Mouse (Mus musculus): ENCODE measurements around the gene Tmsb15b1. TPM values are rescaled to one million over a fixed set of nuclear protein-coding genes. Genes with fewer than 3 reads are reported as not detected.
"Not testable (repeated sequence)": the region's sequence is repeated elsewhere in the genome, so short reads cannot be mapped to it uniquely, and the experiment has no call there.

Gene Tmsb15b1
- polyA plus RNA-seq, 1 experiment from 2014 or later = 36.1 TPM

DNA sequence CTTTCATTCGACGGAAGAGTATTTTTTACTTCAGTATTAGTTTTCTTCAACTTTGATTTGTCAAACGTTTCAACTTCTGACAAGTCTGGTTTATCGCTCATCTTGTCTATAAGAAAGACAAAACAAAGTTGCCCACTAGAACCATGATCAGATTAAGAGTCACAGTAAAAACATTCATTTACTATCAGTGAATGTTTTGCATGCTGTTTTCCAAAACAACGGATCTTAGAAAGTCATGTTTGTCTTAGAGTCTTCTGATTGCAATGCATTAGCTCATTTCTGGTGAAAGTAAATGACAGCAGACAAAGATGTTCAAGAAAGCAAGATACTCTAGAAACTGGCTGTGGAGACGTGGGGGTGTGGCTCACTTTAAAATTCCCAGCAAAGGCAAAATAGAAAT is 1.3 kb downstream of the Tmsb15b1 start, which contains the start of gene Tmsb15b2:
Tmsb15b2 (minus strand) TSS at position 101 of the 400 bp plus-strand sequence.
- 88% methylated on average over 6 of the region's 6 CpGs for WGBS
- Histone ChIP-seq H3K4me3 (replicated peaks) (peak within 1 kb of the TSS; percentile 47), H3K9ac (replicated peaks) (peak within 1 kb of the TSS; percentile 63), H3K4me2 (replicated peaks) (peak within 1 kb of the TSS; percentile 59)
- not testable (repeated sequence) for H3K27ac ChIP-seq; H3K4me1 ChIP-seq (replicated peaks); H3K9me3 ChIP-seq; ATAC-seq; H3K27me3 ChIP-seq; H3K36me3 ChIP-seq

DNA sequence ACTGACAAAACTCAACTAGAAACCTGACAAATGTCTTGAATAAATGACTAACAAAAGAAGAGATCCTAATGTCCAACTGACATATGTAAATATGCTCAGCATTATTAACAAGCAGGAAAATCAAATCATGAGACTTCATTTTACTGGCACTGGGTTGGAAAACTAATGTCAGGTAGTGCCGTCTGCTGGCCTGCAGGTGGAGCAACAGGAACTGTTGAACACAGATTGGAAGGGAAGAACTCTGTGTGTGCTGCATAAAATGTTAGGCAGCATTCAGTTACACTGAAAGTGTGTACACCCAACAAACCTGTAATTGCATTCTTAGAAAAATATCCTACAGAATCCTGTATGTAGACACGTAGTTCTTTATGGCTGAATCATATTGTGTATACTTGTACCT is 17.0 kb downstream of the Tmsb15b1 start:
- H3K9ac ChIP-seq (replicated peaks) = no peak overlapping the region
- ATAC-seq = no peak
- H3K4me1 ChIP-seq (replicated peaks) = no peaks in the 10 kb centered on the region
- H3K9me3 ChIP-seq = no peaks in the 10 kb centered on the region
- H3K4me3 ChIP-seq (replicated peaks) = no peak overlapping the region
- no peaks in the 10 kb centered on the region for H3K36me3 ChIP-seq
- no peak overlapping the region for H3K27ac ChIP-seq
- H3K4me2 ChIP-seq (replicated peaks) = no peak overlapping the region
- no peaks in the 10 kb centered on the region for H3K27me3 ChIP-seq
- WGBS = 25% methylated on average over 2 of the region's 2 CpGs

DNA sequence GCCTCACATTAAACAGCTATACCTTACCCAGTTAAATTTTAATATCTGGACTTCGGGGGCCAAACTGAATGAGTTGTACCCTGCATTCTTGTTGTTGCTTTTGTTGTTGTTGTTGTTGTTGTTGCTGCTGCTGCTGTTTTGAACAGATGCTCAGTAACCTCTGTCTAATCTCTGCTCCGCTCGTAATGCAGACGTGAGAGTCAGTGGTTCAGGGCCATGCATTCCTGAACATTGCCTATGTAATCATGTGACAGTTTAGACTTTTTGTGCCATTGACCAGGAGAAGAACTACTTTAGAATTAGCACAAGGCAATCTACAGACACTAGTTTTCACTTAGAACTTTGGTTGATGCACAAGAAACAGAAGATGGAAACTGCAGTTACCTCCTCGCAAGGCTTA is 18.4 kb downstream of the Tmsb15b1 start:
- H3K36me3 ChIP-seq; H3K27ac ChIP-seq; H3K9me3 ChIP-seq; H3K4me1 ChIP-seq (replicated peaks); H3K27me3 ChIP-seq: not testable (repeated sequence)
- 0 out of 2 replicates have a peak overlapping the region, but pooled peaks have one; percentile 28 for H3K9ac ChIP-seq (replicated peaks)
- 55% methylated on average over 5 of the region's 5 CpGs for WGBS
- peak overlapping the region; percentile 45 for H3K4me3 ChIP-seq (replicated peaks)
- ATAC-seq = peak; percentile 32; the same call in 1 of the 2 replicates
- peak overlapping the region; percentile 52 for H3K4me2 ChIP-seq (replicated peaks)

DNA sequence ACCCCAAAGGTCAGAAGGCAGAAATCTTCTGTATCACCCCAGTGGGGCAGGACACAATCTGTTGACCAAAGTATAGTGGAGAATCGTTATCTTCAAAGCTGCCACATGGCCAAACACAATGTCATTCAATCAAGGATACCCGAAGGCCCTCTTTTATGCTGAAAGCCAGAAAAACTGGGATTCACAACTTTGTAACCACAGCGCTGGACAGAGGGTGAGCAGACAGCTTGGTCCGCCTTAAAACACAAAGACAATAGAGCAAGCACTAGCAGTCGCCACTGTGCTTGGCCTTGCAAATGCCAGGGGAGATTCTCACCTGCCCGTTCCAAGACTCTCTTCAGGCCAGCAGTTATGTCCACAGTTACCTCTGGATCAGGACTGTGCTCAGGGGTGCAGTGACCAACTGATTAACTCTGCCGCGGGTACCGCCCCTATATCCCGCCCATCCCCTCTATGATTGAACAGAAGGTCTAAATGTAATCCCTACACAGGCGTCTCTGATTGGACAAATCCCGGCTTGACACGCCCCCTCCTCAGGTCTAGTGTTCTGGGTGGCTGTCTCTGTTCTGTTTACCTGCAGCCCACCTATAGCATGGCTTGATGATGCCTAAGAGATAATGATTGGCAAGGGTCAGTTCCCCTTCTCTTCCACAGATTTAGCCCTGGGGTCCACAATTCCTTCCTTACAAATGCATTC is 18.9 kb downstream of the Tmsb15b1 start:
- Histone ChIP-seq H3K4me2 (replicated peaks) (peak overlapping the region; percentile 52), H3K4me3 (replicated peaks) (peak overlapping the region; percentile 45), H3K9ac (replicated peaks) (peak overlapping the region; percentile 58)
- H3K27ac ChIP-seq; H3K9me3 ChIP-seq; H3K27me3 ChIP-seq; H3K36me3 ChIP-seq; H3K4me1 ChIP-seq (replicated peaks): not testable (repeated sequence)
- WGBS = 28% methylated on average over 13 of the region's 13 CpGs
- ATAC-seq = peak; percentile 100

DNA sequence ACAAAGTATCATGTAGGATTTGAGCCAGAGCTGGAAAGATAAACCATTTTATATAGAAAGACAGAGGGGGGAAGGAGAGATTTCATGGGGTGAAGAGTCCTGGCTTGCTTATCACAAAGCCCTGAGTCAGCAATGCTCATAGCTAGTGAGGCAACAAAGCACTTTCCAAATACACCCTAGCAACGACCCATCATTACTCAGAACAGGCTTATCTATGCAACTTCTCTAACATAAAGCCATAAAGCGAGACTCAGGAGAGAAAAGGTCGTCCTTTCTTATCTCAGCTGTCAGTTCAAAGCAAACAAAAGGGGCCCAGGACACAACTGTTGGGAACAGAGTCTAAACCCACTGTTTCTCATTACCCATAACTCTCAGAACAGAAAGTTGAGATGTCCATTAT is 38.7 kb downstream of the Tmsb15b1 start:
- no peaks in the 10 kb centered on the region for H3K4me1 ChIP-seq (replicated peaks)
- WGBS = 56% methylated on average over 3 of the region's 3 CpGs
- no peak overlapping the region for H3K9ac ChIP-seq (replicated peaks)
- no peaks in the 10 kb centered on the region for H3K27me3 ChIP-seq
- ATAC-seq = no peak
- no peak overlapping the region for H3K4me3 ChIP-seq (replicated peaks)
- no peaks in the 10 kb centered on the region for H3K9me3 ChIP-seq
- no peak overlapping the region for H3K27ac ChIP-seq
- no peak overlapping the region for H3K4me2 ChIP-seq (replicated peaks)
- H3K36me3 ChIP-seq = no peaks in the 10 kb centered on the region

DNA sequence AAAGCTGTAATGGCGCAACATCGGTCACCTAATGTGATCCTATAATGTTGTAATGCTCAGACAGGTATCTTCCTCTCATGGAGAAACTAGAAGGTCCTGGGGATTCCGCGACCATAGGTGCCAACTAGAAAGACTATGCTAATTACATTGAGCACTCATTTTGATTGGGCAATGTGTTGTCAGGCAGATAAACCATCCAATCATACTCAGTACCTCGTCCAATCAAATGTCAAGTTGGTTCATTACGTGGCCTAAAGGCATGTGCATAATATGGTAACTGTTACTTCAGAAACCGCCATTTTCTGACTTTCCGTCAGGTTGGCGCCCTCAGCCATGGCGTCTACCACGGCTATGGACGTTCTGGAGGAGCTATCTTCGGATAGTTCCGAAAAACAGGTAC is 49.6 kb downstream of the Tmsb15b1 start, which contains the start of gene H2bfm:
H2bfm (plus strand) TSS at position 295 of the 400 bp plus-strand sequence.
- WGBS = 88% methylated on average over 14 of the region's 14 CpGs
- Histone ChIP-seq H3K9me3 (peaks cover 3% of the 10 kb centered on the region; the same call in 1 of the 2 replicates), H3K27ac (no peak within 1 kb of the TSS), H3K4me3 (replicated peaks) (no peak within 1 kb of the TSS), H3K4me2 (replicated peaks) (no peak within 1 kb of the TSS), H3K27me3 (no peaks in the 10 kb centered on the region), H3K9ac (replicated peaks) (no peak within 1 kb of the TSS), H3K4me1 (replicated peaks) (no peaks in the 10 kb centered on the region), H3K36me3 (no peaks in the 10 kb centered on the region)
- ATAC-seq = no peak

DNA sequence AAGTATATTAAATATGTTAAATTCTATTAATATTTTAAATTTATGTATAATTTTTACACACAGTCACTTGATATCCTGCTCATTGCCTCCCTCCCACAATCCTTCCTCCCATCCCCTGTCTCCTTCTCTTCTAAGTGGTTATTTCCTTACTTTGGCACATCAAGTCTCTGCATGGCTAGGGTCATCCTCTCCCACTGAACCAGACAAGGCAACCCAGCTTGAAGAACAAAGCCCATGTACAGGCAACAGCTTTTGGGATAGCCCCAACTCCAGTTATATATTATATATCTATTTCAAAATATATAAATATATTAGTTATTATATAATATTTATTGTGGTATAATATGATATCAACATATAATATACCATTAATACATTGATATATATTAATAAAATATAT is 50.8 kb downstream of the Tmsb15b1 start:
- no peak overlapping the region for H3K27ac ChIP-seq
- peaks cover 3% of the 10 kb centered on the region; the same call in 1 of the 2 replicates for H3K9me3 ChIP-seq
- H3K27me3 ChIP-seq = no peaks in the 10 kb centered on the region
- no peak overlapping the region for H3K9ac ChIP-seq (replicated peaks)
- ATAC-seq = no peak
- H3K4me2 ChIP-seq (replicated peaks) = no peak overlapping the region
- no peak overlapping the region for H3K4me3 ChIP-seq (replicated peaks)
- no peaks in the 10 kb centered on the region for H3K36me3 ChIP-seq
- H3K4me1 ChIP-seq (replicated peaks) = no peaks in the 10 kb centered on the region

Other genes starting within 250 kb of the Tmsb15b1 start
- 563 and 601 TPM in 2 replicates for gene Morf4l2, start 233.2 kb downstream of the Tmsb15b1 start, polyA plus RNA-seq (2015; fragmentation: Nextera tagmentation; extraction: Ambion mirVana)
- gene Glra4, start 196.7 kb downstream of the Tmsb15b1 start, polyA plus RNA-seq (2015; fragmentation: Nextera tagmentation; extraction: Ambion mirVana) = 0.10 TPM in 1 of 2 replicates, not detected in the other
- gene Plp1, start 154.2 kb downstream of the Tmsb15b1 start, polyA plus RNA-seq (2015; fragmentation: Nextera tagmentation; extraction: Ambion mirVana) = 8.7 and 10.7 TPM in 2 replicates
- 14.7 and 16.8 TPM in 2 replicates for gene Rab9b, start 108.1 kb downstream of the Tmsb15b1 start, polyA plus RNA-seq (2015; fragmentation: Nextera tagmentation; extraction: Ambion mirVana)
- gene H2bfm, start 49.5 kb downstream of the Tmsb15b1 start, polyA plus RNA-seq (2015; fragmentation: Nextera tagmentation; extraction: Ambion mirVana) = not detected in 2 replicates
- 84.4 and 99.7 TPM in 2 replicates for gene Tmsb15b2, start 1.4 kb downstream of the Tmsb15b1 start, polyA plus RNA-seq (2015; fragmentation: Nextera tagmentation; extraction: Ambion mirVana)
- 6.8 and 11.3 TPM in 2 replicates for gene Tmsb15l, start within 50 bp of the Tmsb15b1 start, polyA plus RNA-seq (2015; fragmentation: Nextera tagmentation; extraction: Ambion mirVana)
- 234 and 245 TPM in 2 replicates for gene Zcchc18, start 16.3 kb upstream of the Tmsb15b1 start, polyA plus RNA-seq (2015; fragmentation: Nextera tagmentation; extraction: Ambion mirVana)
- gene Slc25a53, start 61.4 kb upstream of the Tmsb15b1 start, polyA plus RNA-seq (2015; fragmentation: Nextera tagmentation; extraction: Ambion mirVana) = 14.7 and 16.9 TPM in 2 replicates
- gene Fam199x, start 72.7 kb upstream of the Tmsb15b1 start, polyA plus RNA-seq (2015; fragmentation: Nextera tagmentation; extraction: Ambion mirVana) = 8.2 and 9.8 TPM in 2 replicates
- gene Esx1, start 145.2 kb upstream of the Tmsb15b1 start, polyA plus RNA-seq (2015; fragmentation: Nextera tagmentation; extraction: Ambion mirVana) = not detected in 2 replicates

Data from midbrain, embryonic 13.5 days (tissue).